Mouse (Mus musculus) embryo, embryonic 11.5 days (tissue): Measurements from ENCODE around the gene Lcn4.
"Not testable (repeated sequence)": the region's sequence is repeated elsewhere in the genome, so short reads cannot be mapped to it uniquely, and the experiment has no call there.

Experiments
- DNase-seq: peaks from one replicate; pipeline ENCODE4 v3.0.0-alpha.2; 2012; ENCODE audit warnings: low read depth, low spot score

Lcn4 gene

GRCm38 (mm10) chr2:26671182-26671581, at the start of gene Lcn4:
Gene Lcn4, minus strand, starts transcription at chr2:26671282.
- no peak for DNase-seq

DNA sequence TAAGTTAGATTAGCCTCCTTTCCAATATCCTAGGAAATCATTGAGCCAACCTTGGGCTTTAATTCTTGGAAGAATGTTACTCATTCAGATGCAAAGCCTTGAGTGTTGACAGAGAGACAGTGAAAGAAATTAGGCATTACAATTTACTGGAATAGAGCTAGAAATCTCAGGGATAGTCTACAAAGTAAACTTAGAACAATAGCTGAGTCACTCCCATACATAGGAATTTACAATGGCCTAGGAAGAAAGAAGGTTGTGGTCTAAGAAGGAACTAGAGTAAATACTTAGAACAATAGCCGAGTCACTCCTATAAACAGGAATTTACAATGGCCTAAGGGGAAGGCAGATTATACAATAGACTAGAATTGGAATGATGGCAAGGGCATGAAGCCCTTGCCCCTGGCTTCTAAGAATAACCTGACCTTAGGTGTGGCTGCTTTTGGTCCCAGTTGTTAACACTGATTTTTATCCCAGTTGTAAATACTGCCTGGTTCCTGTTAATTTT, 15.1 kb upstream of the Lcn4 start:
- DNase-seq, result no peak

- no peak for DNase-seq
Measured at GRCm38 (mm10) chr2:26668746-26669145, 2.3 kb downstream of the Lcn4 start.

- DNase-seq, result not testable (repeated sequence)
Measured at GRCm38 (mm10) chr2:26663551-26663950, 7.5 kb downstream of the Lcn4 start.

DNA sequence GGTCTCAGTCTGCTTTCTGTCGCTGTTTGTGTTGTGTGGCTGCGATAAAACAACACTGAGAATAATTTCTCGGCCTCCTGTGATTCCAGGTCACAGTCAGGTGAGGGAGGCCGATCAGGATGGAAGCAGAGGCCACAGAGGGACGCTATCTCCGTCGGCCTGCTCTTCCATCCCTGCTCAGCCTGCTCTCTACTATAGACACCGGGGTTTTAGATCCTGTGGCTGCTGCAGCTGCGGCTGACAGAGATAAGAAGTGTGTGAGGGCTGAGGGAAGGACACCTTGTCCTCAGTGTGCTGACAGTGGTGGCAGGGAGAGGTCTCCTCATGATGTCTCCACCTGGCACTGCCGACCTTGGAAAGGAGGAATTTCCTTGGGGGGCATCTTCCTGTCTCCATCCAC, 8.0 kb downstream of the Lcn4 start:
- DNase-seq, result no peak

GRCm38 (mm10) chr2:26662509-26662882, 8.6 kb downstream of the Lcn4 start:
- DNase-seq, result no peak

GRCm38 (mm10) chr2:26661768-26662508, 9.1 kb downstream of the Lcn4 start:
- DNase-seq, result no peak

- DNase-seq, result no peak
Measured at GRCm38 (mm10) chr2:26661143-26661752, 9.8 kb downstream of the Lcn4 start.

GRCm38 (mm10) chr2:26657426-26657825, 13.7 kb downstream of the Lcn4 start:
- no peak for DNase-seq

DNA sequence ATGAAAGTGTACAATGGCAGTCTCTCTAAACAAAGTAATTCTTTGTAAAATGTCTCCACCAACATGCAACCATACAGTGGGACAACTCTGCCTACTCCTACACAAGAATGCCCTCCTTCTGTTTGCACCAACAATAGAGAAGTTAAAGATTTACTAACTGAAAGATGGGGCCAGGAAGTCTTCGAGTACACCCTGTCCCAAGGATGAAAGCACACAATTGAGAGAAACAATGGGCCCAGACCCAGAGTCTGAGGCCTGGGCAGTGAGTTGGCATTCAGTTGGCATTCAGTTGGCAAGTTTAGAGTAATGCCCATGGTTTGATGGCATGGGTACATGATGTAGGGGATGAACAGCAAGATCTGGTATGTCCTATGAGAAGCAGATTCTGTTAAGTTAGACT, 16.4 kb downstream of the Lcn4 start:
- DNase-seq, result no peak

DNA sequence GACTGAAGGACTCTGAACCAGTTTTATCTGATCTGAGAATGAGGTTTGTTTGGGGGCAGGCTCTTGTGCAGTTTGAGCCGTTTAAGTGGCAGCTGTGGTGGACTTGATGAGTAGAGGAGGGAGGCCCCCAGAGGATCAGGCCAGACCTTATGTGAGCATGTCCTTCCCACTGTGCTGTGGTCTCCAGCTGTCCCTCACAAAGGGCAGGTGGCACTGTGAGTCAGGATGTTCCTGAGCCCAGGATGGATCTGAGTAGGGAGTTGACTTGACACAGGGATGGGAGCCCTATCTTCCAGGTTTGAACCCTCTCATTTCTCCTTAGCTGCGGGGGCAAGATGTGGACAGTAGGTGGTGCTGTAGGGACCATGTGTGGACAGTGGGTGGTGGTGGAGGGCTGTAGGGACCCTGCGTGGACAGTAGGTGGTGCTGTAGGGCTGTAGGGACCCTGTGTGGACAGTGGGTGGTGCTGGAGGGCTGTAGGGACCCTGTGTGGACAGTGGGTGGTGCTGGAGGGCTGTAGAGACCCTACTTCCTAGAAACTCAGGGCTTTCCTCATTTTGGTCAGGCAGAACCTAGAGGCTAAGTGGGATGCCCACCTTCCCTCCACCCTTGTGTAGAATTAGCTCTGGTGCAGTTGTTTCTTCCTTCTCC, 24.3 kb downstream of the Lcn4 start:
- peak; percentile 79 for DNase-seq

- no peak for DNase-seq
Measured at GRCm38 (mm10) chr2:26643942-26644341, 27.1 kb downstream of the Lcn4 start.

- no peak for DNase-seq
Measured at GRCm38 (mm10) chr2:26641006-26641647, 30.0 kb downstream of the Lcn4 start.

DNA sequence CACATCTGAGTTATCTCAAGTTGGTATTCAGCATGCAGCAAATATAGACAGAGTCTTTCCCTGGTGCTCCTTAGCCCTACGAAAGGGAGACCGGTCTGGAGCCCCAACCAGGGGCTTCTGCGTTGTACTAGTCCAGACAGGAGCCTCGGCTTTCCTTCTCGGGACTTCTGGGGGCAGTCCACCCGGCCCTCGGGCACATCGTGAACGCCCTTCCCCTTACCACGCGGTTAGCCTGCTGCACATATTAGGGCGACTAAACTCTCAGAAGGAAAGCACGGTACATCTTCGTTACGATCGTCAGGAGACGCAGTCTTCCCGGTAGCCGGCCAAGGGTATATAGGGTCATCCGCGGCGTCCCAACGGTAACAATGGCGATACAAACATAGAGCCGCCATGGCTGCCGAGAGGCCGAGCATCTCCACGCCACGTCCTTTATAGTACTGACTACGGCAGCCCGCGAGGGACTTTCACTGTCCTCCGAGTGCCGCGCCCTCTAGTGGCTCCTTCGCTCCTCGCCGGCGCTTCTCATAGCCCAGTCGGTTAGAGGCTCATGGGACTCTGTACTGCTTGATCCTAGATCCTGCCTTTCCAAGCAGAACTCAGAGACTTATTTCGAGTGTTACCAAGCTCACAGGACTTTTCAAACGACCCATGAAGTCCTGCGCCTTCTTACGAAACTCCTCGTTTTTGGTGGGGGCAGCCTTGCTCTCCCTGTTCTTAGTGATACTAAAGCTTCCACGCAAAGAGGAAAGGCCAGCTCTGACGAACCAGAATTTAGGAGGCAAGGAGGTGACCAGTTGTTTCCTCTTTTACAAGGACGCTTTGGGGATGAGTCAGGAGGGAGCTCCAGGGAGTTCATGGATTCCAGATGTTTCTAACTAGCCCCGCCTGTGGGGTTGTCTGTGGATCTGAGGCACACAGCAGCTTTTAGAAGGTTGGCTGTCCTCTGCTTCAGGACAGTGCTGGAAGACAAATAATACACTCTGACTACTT, 30.9 kb downstream of the Lcn4 start:
- DNase-seq, result peak; percentile 94

- DNase-seq, result no peak
Measured at GRCm38 (mm10) chr2:26639083-26639482, 32.0 kb downstream of the Lcn4 start.

DNA sequence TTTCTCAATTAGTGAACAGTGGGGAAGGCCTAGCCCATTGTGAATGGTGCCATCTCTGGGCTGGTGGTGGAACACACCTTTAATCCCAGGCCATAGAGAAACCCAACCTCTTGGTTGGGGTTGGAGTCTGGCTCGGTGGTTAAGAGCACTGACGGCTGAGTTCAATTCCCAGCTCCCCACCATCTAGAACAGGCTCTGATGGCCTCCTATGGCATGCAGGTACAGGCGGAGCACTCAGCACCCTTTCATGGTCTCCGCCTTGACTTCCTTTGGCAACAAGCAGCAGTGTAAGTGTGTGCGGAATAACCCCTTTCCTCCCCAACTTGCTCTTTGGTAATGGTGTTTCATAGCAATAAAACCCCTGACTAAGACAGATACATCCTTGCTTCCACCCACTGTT, 32.5 kb downstream of the Lcn4 start:
- DNase-seq, result no peak

DNA sequence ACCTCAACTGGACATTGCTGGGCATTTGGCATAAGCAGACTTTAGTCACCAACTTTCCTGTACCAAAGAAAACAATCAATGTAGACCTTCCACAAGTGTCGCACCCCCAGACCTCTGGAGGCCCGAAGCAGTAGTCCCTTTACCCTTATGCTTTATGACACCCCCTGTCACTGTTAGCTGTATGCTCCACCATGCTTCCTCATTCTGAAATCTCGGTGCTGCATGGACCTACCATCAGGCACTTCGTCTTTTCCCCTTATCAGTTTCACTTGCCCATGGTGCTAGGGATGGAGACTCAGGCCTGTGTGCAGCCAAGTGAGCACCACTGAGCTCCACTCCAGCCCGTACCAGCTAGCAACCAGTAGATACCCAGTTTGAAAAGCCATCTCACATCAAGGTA, 33.0 kb downstream of the Lcn4 start:
- no peak for DNase-seq

GRCm38 (mm10) chr2:26637316-26637932, 33.7 kb downstream of the Lcn4 start:
- DNase-seq, result no peak

DNA sequence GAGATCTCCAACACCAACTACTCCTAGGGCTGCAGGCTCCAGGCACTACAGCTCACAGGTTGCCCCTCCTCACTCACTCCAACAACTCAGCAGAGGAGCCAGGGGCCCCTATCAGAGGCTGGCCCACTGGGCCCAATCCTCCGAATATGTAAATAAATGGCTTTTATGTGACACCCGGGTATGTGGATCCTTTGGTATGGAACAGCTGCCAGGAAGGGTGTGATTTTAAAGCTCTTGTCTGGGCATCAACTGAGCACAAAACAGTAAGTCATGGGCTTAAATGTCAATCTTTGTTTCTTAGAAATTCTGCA, 34.8 kb downstream of the Lcn4 start:
- DNase-seq, result no peak

DNA sequence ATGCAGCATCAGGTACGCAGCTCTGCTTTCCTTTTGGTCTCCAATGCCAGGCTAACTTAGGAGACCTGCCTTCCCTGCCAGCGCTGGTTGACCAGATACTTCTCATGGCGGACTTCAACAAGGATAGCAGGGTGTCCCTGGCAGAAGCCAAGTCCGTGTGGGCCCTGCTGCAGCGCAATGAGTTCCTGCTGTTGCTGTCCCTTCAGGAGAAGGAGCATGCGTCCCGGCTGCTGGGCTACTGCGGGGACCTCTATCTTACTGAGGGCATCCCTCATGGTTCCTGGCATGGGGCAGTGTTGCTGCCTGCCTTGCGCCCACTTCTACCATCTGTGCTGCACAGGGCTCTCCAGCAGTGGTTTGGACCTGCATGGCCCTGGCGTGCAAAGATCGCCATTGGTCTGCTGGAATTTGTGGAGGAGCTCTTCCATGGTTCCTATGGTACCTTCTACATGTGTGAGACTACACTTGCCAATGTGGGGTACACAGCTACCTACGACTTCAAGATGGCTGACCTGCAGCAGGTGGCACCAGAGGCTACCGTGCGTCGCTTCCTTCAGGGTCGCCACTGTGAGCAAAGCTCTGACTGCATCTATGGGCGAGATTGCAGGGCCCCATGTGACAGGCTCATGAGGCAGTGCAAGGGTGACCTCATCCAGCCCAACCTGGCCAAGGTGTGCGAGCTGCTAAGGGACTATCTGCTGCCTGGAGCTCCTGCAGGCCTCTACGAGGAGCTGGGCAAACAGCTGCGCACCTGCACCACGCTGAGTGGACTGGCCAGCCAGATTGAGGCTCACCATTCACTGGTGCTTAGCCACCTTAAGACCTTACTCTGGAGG, 35.4 kb downstream of the Lcn4 start:
- no peak for DNase-seq
